Mouse (Mus musculus) cortical plate, adult 2 months (tissue): ENCODE results near the gene Slc27a2.

Experiments used
- CTCF ChIP-seq: fragments of 200-500 bp; IDR thresholded peaks from 2 replicates; pipeline ENCODE4 v1.5.1; 2011; ENCODE audit warnings: mild to moderate bottlenecking, control low read depth, low read length; ENCODE audit not compliant: insufficient read depth; ENCODE audit errors: extremely low read depth
- POLR2A ChIP-seq: fragments of 200-500 bp; IDR thresholded peaks from 2 replicates; pipeline ENCODE4 v1.6.1; 2011; ENCODE audit warnings: mild to moderate bottlenecking, low read length, control low read depth; ENCODE audit not compliant: insufficient read depth; ENCODE audit errors: extremely low read depth

GRCm38 (mm10) chr2:126619249-126619704 is 67.1 kb downstream of the Slc27a2 start, which contains the start of gene Hdc:
- TF ChIP-seq CTCF, result no peak
- no peak for TF ChIP-seq POLR2A
